Mouse (Mus musculus) stomach, embryonic 15.5 days (tissue): ENCODE results near the gene Fkbpl. TPM values are rescaled to one million over a fixed set of nuclear protein-coding genes. Genes with fewer than 3 reads are reported as not detected.

Source experiments
- ATAC-seq: fragments of 200-750 bp; cut with Nextera tagmentation; 2 replicates; pipeline ENCODE4 v1.8.0; 2017; ENCODE audit warnings: low read depth, moderate number of reproducible peaks, moderate TSS enrichment; ENCODE audit not compliant: insufficient read depth, low FRiP score
- H3K27ac ChIP-seq: fragments of 300-500 bp; sonication (generic); 2 replicates; pipeline ENCODE4 v1.5.1; 2015; ENCODE audit warnings: mild to moderate bottlenecking, inconsistent platforms
- H3K27me3 ChIP-seq: fragments of 300-500 bp; sonication (generic); replicated peaks from 2 replicates; pipeline ENCODE4 v1.6.1; 2015; ENCODE audit warnings: inconsistent platforms
- H3K36me3 ChIP-seq: fragments of 300-500 bp; sonication (generic); 2 replicates; pipeline ENCODE4 v1.6.1; 2015; ENCODE audit warnings: inconsistent platforms
- H3K4me1 ChIP-seq: fragments of 300-500 bp; sonication (generic); 2 replicates; pipeline ENCODE4 v1.6.1; 2015; ENCODE audit warnings: inconsistent platforms
- H3K4me2 ChIP-seq: fragments of 300-500 bp; sonication (generic); 2 replicates; pipeline ENCODE4 v1.6.1; 2015; ENCODE audit warnings: mild to moderate bottlenecking, inconsistent platforms
- H3K4me3 ChIP-seq: fragments of 300-500 bp; sonication (generic); replicated peaks from 2 replicates; pipeline ENCODE4 v1.5.1; 2015; ENCODE audit warnings: inconsistent platforms
- H3K9ac ChIP-seq: fragments of 300-500 bp; sonication (generic); 2 replicates; pipeline ENCODE4 v1.6.1; 2015; ENCODE audit warnings: inconsistent platforms
- H3K9me3 ChIP-seq: fragments of 300-500 bp; sonication (generic); 2 replicates; pipeline ENCODE4 v1.6.1; 2016; ENCODE audit warnings: inconsistent platforms
- WGBS: fragments of 180-500 bp; shearing (Covaris S2); methylation state at CpG from one replicate; pipeline ENCODE4 v1.1.7; 2015; 5-methylcytosine and 5-hydroxymethylcytosine counted together
- polyA plus RNA-seq: library from polyadenylated mRNA; unstranded; fragments of >200 nt; fragmentation: Nextera tagmentation; extraction: Ambion mirVana; gene quantifications from 2 replicates; pipeline ENCODE4 v1.2.1, GENCODE M21; 2015

Fkbpl gene
- polyA plus RNA-seq, 1 experiment from 2014 or later = 14.5 TPM

DNA sequence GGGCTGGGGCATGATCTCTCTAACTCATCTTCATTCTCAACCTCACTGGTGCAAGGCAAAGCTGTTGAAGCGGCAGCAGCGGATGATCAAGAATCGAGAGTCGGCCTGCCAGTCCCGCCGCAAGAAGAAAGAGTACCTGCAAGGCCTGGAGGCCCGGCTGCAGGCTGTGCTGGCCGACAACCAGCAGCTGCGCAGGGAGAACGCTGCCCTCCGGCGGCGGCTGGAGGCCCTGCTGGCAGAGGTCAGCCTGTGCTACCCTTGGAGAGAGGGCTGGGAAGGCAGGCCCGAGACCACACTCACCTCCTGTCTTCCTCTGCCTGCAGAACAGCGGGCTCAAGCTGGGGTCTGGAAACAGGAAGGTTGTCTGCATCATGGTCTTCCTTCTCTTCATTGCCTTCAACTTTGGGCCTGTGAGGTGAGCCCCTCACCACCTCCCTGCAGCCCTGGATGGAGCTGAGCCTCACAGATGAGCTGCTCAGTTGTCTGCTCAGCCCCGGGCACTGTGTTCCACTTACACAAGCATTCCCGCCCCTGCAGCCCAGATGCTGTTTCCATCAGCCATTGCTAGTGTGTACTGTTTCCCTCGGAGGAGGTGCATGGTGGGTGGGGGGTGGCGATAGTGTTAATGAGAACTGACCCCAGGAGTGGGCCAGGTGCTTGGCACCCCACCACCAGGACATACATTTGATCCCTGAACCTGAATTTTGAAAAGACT lies 7.1 kb downstream of the Fkbpl start:
- 46% methylated on average over 19 of the region's 19 CpGs for WGBS
- Histone ChIP-seq H3K27ac (no peak overlapping the region), H3K36me3 (peaks cover 16% of the 10 kb centered on the region), H3K27me3 (no peaks in the 10 kb centered on the region), H3K4me2 (no peak overlapping the region), H3K4me1 (peaks cover 33% of the 10 kb centered on the region), H3K9ac (no peak overlapping the region), H3K9me3 (no peaks in the 10 kb centered on the region), H3K4me3 (no peak overlapping the region)
- no peak for ATAC-seq

DNA sequence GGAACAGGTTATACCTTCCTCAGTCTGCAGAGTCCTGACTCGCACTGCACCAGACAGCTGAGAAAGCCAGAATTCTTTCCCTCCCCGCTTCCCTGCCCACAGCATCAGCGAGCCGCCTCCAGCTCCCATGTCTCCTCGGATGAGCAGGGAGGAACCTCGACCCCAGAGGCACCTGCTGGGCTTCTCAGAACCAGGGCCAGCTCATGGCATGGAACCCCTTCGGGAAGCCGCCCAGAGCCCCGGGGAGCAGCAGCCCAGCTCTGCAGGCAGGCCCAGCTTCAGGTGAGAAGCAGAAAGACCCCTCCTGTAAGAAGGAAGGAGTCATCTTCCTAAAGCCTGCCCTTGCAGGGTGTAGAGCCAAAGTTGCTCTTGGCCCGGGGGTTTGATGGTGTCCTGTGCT lies 8.0 kb downstream of the Fkbpl start:
- no peak overlapping the region for H3K4me2 ChIP-seq
- ATAC-seq = no peak
- H3K9me3 ChIP-seq = no peaks in the 10 kb centered on the region
- WGBS = 85% methylated on average over 10 of the region's 10 CpGs
- H3K27me3 ChIP-seq = no peaks in the 10 kb centered on the region
- no peak overlapping the region for H3K9ac ChIP-seq
- H3K4me1 ChIP-seq = peaks cover 33% of the 10 kb centered on the region
- no peak overlapping the region for H3K27ac ChIP-seq
- H3K4me3 ChIP-seq = no peak overlapping the region
- H3K36me3 ChIP-seq = peaks cover 16% of the 10 kb centered on the region

DNA sequence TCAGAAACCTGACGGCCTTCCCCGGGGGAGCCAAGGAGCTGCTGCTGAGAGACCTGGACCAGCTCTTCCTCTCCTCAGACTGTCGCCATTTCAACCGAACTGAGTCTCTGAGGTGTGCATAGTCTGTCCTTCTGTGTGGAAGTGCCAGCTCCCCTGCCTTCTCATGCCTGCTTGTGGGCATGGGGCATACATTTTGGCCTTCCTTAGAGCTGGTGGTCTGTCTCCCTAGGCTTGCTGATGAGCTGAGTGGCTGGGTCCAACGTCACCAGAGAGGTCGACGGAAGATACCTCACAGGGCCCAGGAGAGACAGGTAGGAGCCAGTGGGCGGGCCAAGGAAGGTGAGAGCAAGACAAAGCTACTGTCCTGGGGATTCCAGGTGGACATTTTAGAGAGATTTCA lies 8.4 kb downstream of the Fkbpl start:
- WGBS = 86% methylated on average over 8 of the region's 8 CpGs
- no peak for ATAC-seq

DNA sequence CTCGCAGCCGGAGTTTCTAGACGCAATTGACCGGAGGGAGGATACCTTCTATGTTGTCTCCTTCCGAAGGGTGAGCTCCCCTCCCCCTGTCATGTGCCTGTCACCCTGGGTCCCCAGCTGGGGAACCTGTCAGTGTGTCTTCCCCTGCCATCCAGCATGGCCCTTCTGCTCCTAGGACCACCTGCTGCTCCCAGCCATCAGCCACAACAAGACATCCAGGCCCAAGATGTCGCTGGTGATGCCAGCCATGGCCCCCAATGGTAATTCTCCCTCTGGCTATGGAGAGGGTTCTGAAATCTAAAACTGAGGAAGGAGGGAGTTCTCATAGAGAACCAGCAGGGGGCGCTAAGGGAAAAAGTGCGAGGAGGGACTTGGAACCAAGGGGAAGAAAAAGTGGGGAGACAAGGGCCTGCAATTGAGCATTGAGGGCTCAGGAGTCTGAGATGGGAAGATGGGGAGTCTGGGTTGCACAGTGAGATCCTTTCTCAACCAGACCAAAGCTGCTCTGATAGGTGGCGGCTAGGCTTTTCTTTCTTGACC lies 9.3 kb downstream of the Fkbpl start:
- no peak overlapping the region for H3K4me3 ChIP-seq
- H3K4me2 ChIP-seq = no peak overlapping the region
- H3K36me3 ChIP-seq = peaks cover 16% of the 10 kb centered on the region
- H3K4me1 ChIP-seq = peaks cover 23% of the 10 kb centered on the region
- H3K27me3 ChIP-seq = no peaks in the 10 kb centered on the region
- no peaks in the 10 kb centered on the region for H3K9me3 ChIP-seq
- no peak overlapping the region for H3K27ac ChIP-seq
- no peak overlapping the region for H3K9ac ChIP-seq
- 59% methylated on average over 9 of the region's 9 CpGs for WGBS
- ATAC-seq = no peak

More for the DNA sequence above, 8.4 kb downstream of the Fkbpl start:
- H3K4me2 ChIP-seq = no peak overlapping the region
- H3K27ac ChIP-seq = no peak overlapping the region
- no peak overlapping the region for H3K4me3 ChIP-seq
- no peaks in the 10 kb centered on the region for H3K9me3 ChIP-seq
- no peak overlapping the region for H3K9ac ChIP-seq
- H3K27me3 ChIP-seq = no peaks in the 10 kb centered on the region
- peaks cover 29% of the 10 kb centered on the region for H3K4me1 ChIP-seq
- peaks cover 16% of the 10 kb centered on the region for H3K36me3 ChIP-seq

DNA sequence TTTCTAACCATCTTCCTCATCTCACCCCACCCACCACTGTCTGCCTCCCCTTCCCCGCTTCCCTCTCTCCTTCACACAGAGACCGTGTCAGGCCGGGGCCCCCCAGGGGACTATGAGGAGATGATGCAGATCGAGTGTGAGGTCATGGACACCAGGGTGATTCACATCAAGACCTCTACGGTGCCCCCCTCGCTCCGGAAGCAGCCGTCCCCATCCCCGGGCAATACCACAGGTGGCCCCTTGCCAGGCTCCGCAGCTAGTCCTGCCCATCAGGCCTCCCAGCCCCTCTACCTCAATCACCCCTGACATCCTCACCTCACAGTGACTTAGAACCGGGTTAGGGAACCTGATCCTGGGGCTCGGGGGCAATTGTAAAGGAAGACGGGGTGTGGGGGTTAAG lies 9.8 kb downstream of the Fkbpl start:
- Histone ChIP-seq H3K27ac (peak overlapping the region; percentile 83), H3K36me3 (peaks cover 16% of the 10 kb centered on the region), H3K4me1 (peaks cover 23% of the 10 kb centered on the region), H3K9ac (no peak overlapping the region), H3K4me3 (no peak overlapping the region), H3K27me3 (no peaks in the 10 kb centered on the region), H3K4me2 (no peak overlapping the region), H3K9me3 (no peaks in the 10 kb centered on the region)
- WGBS = 95% methylated on average over 13 of the region's 13 CpGs
- ATAC-seq = no peak

DNA sequence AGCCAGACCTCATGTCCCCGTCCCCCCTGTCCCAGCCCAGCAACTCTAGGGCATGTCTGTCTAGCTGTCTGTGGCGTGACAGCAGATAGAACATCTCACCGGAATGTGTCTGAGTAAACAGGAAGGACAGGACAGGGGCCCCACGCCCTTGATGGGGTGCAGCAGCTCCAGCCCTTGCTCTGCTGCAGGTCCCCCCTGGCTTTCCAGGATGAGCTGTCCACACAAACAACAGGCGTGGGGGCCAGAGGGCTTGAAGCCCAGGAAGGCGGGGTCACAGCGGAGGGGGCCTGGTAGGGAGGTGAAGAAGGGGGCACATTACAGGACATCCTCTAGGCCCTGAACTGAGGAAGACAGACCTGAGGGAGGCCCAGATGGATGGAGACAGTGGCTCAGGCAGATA lies 10.6 kb downstream of the Fkbpl start:
- 43% methylated on average over 7 of the region's 7 CpGs for WGBS
- no peak overlapping the region for H3K4me3 ChIP-seq
- H3K9ac ChIP-seq = no peak overlapping the region
- peaks cover 27% of the 10 kb centered on the region for H3K4me1 ChIP-seq
- no peaks in the 10 kb centered on the region for H3K9me3 ChIP-seq
- peak; percentile 4; the same call in 1 of the 2 replicates for ATAC-seq
- H3K27me3 ChIP-seq = peaks cover 4% of the 10 kb centered on the region; the same call in 1 of the 2 replicates
- no peak overlapping the region for H3K4me2 ChIP-seq
- H3K36me3 ChIP-seq = peaks cover 16% of the 10 kb centered on the region
- peak overlapping the region; percentile 83 for H3K27ac ChIP-seq

DNA sequence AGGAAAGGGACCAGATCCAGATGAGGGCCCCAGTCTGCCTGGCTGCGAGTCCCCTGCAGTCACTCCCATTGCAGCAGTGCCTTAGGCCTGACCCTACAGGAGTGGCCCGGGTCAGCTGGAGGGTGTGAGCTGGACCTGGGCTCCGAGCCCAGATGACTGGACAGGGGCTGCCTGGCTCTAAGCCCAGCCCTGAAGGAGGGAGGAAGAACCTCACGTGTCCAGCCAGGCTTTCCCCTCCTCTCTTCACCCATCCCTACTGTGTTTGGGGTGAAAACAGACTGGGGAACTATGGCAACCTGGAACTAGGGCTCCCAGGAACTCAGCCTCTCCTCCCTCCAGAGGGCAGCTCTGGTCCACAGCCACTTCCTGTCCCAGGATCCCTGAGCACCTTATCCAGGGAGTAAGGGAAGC lies 11.0 kb downstream of the Fkbpl start:
- WGBS = 26% methylated on average over 4 of the region's 4 CpGs
- Histone ChIP-seq H3K4me3 (no peak overlapping the region), H3K4me2 (no peak overlapping the region), H3K36me3 (peaks cover 16% of the 10 kb centered on the region), H3K9me3 (no peaks in the 10 kb centered on the region), H3K4me1 (peaks cover 31% of the 10 kb centered on the region), H3K9ac (no peak overlapping the region), H3K27ac (peak overlapping the region; percentile 83), H3K27me3 (peaks cover 8% of the 10 kb centered on the region; the same call in 1 of the 2 replicates)
- ATAC-seq = peak; percentile 74

DNA sequence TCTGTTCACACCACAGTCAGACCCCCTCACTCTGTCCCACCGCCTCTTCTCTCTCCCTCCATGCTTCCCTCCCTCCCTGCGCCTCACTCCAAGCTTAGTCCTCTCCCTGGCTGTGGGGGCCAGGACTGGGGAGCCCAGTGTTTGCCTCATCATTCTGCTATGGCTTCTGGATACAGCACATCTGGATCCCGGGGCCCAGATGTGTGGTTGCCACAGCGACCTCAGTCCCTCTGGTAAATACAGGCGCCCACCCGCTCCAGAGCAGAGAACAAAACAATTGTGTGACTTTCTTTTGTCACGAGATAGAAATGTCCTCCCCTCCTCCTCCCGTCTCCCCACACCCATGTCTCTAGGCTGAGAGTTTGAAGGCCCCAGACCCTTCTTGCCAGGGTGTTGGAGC lies 12.1 kb downstream of the Fkbpl start:
- H3K9ac ChIP-seq = no peak overlapping the region
- no peaks in the 10 kb centered on the region for H3K9me3 ChIP-seq
- peaks cover 42% of the 10 kb centered on the region for H3K4me1 ChIP-seq
- ATAC-seq = no peak
- H3K27ac ChIP-seq = peak overlapping the region; percentile 83; the same call in 1 of the 2 replicates
- peaks cover 8% of the 10 kb centered on the region; the same call in 1 of the 2 replicates for H3K27me3 ChIP-seq
- H3K36me3 ChIP-seq = peaks cover 10% of the 10 kb centered on the region
- WGBS = 46% methylated on average over 8 of the region's 8 CpGs
- H3K4me2 ChIP-seq = no peak overlapping the region
- H3K4me3 ChIP-seq = no peak overlapping the region

DNA sequence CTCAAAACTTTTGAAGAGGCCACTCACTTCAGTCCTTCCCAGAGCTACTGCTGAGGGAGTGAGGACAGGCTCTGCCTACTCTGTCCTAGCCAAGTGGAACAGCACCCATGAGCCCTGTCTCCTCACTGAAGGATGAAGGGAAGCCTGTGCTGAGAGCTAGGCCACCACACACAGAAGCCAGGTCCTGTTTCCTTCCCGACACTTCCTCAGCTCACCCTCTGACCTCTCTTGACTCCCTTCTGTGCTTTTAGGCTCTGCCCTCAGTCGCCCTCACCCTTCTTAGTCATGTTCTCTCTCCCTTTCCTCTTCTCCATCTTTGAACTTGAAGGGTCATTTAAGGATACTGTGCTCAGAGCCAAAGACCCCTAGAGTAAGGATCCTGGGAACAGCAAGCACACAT lies 12.7 kb downstream of the Fkbpl start:
- Histone ChIP-seq H3K9me3 (no peaks in the 10 kb centered on the region), H3K4me1 (peaks cover 43% of the 10 kb centered on the region), H3K4me2 (no peak overlapping the region), H3K27me3 (peaks cover 8% of the 10 kb centered on the region; the same call in 1 of the 2 replicates), H3K36me3 (peaks cover 4% of the 10 kb centered on the region; the same call in 1 of the 2 replicates), H3K9ac (no peak overlapping the region), H3K27ac (no peak overlapping the region), H3K4me3 (no peak overlapping the region)
- ATAC-seq = no peak
- WGBS = 36% methylated on average over 2 of the region's 2 CpGs

DNA sequence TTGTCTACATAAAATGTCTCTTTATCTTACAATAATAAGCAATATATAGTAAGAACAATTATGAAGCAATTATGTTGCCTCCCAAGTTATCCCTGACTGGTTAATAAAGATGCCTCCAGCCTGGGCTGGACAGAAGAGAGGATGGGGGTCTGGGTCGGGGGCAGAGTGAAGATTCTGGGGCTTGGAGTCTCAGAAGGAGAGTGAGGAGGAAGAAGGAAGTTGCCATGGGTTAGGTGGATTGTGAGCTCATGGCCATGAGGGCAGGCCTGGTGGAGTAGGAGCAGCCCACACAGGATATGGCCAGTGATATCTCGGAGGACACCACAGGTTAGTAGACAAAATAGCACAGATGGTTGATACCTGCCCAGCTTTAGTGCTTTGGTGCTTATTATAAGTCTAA lies 13.6 kb downstream of the Fkbpl start:
- H3K27ac ChIP-seq = no peak overlapping the region
- no peak overlapping the region for H3K4me3 ChIP-seq
- peaks cover 43% of the 10 kb centered on the region for H3K4me1 ChIP-seq
- no peaks in the 10 kb centered on the region for H3K9me3 ChIP-seq
- H3K27me3 ChIP-seq = peaks cover 8% of the 10 kb centered on the region; the same call in 1 of the 2 replicates
- H3K4me2 ChIP-seq = no peak overlapping the region
- 75% methylated on average over 2 of the region's 2 CpGs for WGBS
- no peaks in the 10 kb centered on the region for H3K36me3 ChIP-seq
- no peak for ATAC-seq
- H3K9ac ChIP-seq = no peak overlapping the region

DNA sequence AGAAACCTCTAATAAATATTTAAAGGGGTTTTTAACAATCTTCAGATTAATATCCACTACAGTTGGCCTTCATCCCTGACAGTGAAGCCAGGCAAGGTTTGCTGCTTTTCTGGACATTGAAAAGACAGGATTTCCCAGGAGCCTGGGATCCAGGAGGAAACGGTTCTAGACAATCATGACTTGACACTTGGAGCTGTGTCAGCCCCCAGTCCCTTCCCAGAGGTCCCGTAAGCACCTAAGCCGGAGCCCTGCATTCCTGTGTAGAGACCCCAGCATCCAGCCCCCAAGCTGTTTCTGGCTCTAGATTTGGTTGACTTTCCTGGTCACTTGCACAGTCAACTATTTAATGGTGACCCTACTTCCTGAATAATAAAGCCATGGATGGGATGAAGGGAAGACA lies 14.0 kb downstream of the Fkbpl start:
- no peak for ATAC-seq
- H3K4me2 ChIP-seq = no peak overlapping the region
- H3K27me3 ChIP-seq = peaks cover 8% of the 10 kb centered on the region; the same call in 1 of the 2 replicates
- no peaks in the 10 kb centered on the region for H3K36me3 ChIP-seq
- no peak overlapping the region for H3K4me3 ChIP-seq
- H3K4me1 ChIP-seq = peaks cover 43% of the 10 kb centered on the region
- 76% methylated on average over 3 of the region's 3 CpGs for WGBS
- H3K9me3 ChIP-seq = no peaks in the 10 kb centered on the region
- no peak overlapping the region for H3K9ac ChIP-seq
- no peak overlapping the region for H3K27ac ChIP-seq

DNA sequence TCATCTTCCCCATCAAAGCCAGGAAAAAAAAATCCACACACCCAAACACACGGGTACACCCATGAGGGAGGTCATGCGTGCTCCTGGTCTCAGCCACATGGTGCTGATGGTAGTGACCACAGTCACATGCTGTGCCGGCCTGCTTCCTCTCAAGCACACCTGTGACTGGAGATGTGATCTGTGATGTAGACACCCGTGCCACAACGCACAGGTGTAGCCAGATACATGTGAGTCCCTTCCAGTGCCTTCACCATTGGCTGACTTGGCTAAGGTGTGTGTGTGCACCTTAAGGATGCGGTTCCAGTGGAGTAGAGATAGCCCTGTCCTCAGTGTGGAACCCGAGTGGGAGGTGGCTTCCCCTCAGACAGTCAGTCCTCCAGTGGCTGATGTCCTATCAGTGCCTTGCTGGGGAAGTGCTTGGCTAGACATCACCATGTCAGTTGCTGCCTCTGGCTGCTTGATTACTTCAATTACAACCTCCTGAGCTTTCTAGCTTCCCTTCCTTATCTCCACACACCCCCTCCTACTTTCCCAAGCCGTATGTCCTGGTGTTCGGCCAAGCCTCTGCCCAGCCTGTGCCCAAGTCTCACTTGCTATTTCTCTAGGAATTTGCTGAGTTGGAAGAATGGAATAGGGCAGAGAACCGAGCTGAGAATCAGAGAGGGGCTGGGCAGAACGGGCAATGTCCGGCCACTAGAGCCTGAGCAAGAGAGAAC lies 14.8 kb downstream of the Fkbpl start:
- no peak overlapping the region for H3K4me3 ChIP-seq
- H3K4me1 ChIP-seq = peaks cover 41% of the 10 kb centered on the region
- no peaks in the 10 kb centered on the region for H3K36me3 ChIP-seq
- H3K9ac ChIP-seq = no peak overlapping the region
- H3K27ac ChIP-seq = no peak overlapping the region
- H3K9me3 ChIP-seq = no peaks in the 10 kb centered on the region
- 52% methylated on average over 12 of the region's 12 CpGs for WGBS
- peaks cover 8% of the 10 kb centered on the region; the same call in 1 of the 2 replicates for H3K27me3 ChIP-seq
- no peak for ATAC-seq
- H3K4me2 ChIP-seq = no peak overlapping the region
